Mouse (Mus musculus): Measurements from ENCODE around the gene Ifnb1. TPM values are rescaled to one million over a fixed set of nuclear protein-coding genes. Genes with fewer than 3 reads are reported as not detected.

The Ifnb1 gene
- polyA plus RNA-seq, 1 experiment from 2014 or later: not detected

GRCm38 (mm10) chr4:88480130-88480529, 42.4 kb downstream of the Ifnb1 start:
- Histone ChIP-seq H3K36me3 (ENCODE audit: control insufficient read depth, insufficient read depth, low read length) (no peaks in the 10 kb centered on the region), H3K4me2 (ENCODE audit: low read depth, low read length) (no peak overlapping the region), H3K27ac (ENCODE audit: low read depth, low read length) (no peak overlapping the region), H3K27me3 (ENCODE audit: control insufficient read depth, insufficient read depth, low read length) (no peaks in the 10 kb centered on the region), H3K9ac (replicated peaks; ENCODE audit: low read depth, low read length) (no peak overlapping the region), H3K9me3 (ENCODE audit: control insufficient read depth, low read length) (no peaks in the 10 kb centered on the region), H3K4me3 (ENCODE audit: low read depth, low read length) (no peak overlapping the region), H3K4me1 (ENCODE audit: control insufficient read depth, insufficient read depth, low read length) (no peaks in the 10 kb centered on the region)
- no peak for ATAC-seq (ENCODE audit: low read depth)
- WGBS: 85% methylated on average over 6 of the region's 6 CpGs

GRCm38 (mm10) chr4:88478809-88479186, 43.8 kb downstream of the Ifnb1 start:
- no peak for ATAC-seq (ENCODE audit: low read depth)
- Histone ChIP-seq H3K4me1 (ENCODE audit: control insufficient read depth, insufficient read depth, low read length) (no peaks in the 10 kb centered on the region), H3K27me3 (ENCODE audit: control insufficient read depth, insufficient read depth, low read length) (no peaks in the 10 kb centered on the region), H3K9ac (replicated peaks; ENCODE audit: low read depth, low read length) (no peak overlapping the region), H3K36me3 (ENCODE audit: control insufficient read depth, insufficient read depth, low read length) (no peaks in the 10 kb centered on the region), H3K9me3 (ENCODE audit: control insufficient read depth, low read length) (no peaks in the 10 kb centered on the region), H3K27ac (ENCODE audit: low read depth, low read length) (no peak overlapping the region), H3K4me3 (ENCODE audit: low read depth, low read length) (no peak overlapping the region), H3K4me2 (ENCODE audit: low read depth, low read length) (no peak overlapping the region)
- 86% methylated on average over 9 of the region's 9 CpGs for WGBS

- ATAC-seq (ENCODE audit: low read depth): no peak
- no peak overlapping the region for H3K27ac ChIP-seq (ENCODE audit: low read depth, low read length)
- WGBS: 82% methylated on average over 4 of the region's 4 CpGs
- no peak overlapping the region for H3K4me2 ChIP-seq (ENCODE audit: low read depth, low read length)
- H3K9me3 ChIP-seq (ENCODE audit: control insufficient read depth, low read length): no peaks in the 10 kb centered on the region
- no peak overlapping the region for H3K4me3 ChIP-seq (ENCODE audit: low read depth, low read length)
- no peaks in the 10 kb centered on the region for H3K4me1 ChIP-seq (ENCODE audit: control insufficient read depth, insufficient read depth, low read length)
- H3K36me3 ChIP-seq (ENCODE audit: control insufficient read depth, insufficient read depth, low read length): no peaks in the 10 kb centered on the region
- H3K27me3 ChIP-seq (ENCODE audit: control insufficient read depth, insufficient read depth, low read length): no peaks in the 10 kb centered on the region
- H3K9ac ChIP-seq (replicated peaks; ENCODE audit: low read depth, low read length): no peak overlapping the region
Measured at GRCm38 (mm10) chr4:88478177-88478808, 44.3 kb downstream of the Ifnb1 start.

- Histone ChIP-seq H3K27ac (ENCODE audit: low read depth, low read length) (no peak overlapping the region), H3K27me3 (ENCODE audit: control insufficient read depth, insufficient read depth, low read length) (no peaks in the 10 kb centered on the region), H3K9ac (replicated peaks; ENCODE audit: low read depth, low read length) (no peak overlapping the region), H3K9me3 (ENCODE audit: control insufficient read depth, low read length) (no peaks in the 10 kb centered on the region), H3K4me1 (ENCODE audit: control insufficient read depth, insufficient read depth, low read length) (no peaks in the 10 kb centered on the region), H3K36me3 (ENCODE audit: control insufficient read depth, insufficient read depth, low read length) (no peaks in the 10 kb centered on the region), H3K4me3 (ENCODE audit: low read depth, low read length) (no peak overlapping the region), H3K4me2 (ENCODE audit: low read depth, low read length) (no peak overlapping the region)
- WGBS: 66% methylated on average over 4 of the region's 4 CpGs
- no peak for ATAC-seq (ENCODE audit: low read depth)
Measured at GRCm38 (mm10) chr4:88476511-88477210, 45.9 kb downstream of the Ifnb1 start.

- no peak overlapping the region for H3K27ac ChIP-seq (ENCODE audit: low read depth, low read length)
- no peaks in the 10 kb centered on the region for H3K27me3 ChIP-seq (ENCODE audit: control insufficient read depth, insufficient read depth, low read length)
- no peak overlapping the region for H3K9ac ChIP-seq (replicated peaks; ENCODE audit: low read depth, low read length)
- no peak overlapping the region for H3K4me2 ChIP-seq (ENCODE audit: low read depth, low read length)
- ATAC-seq (ENCODE audit: low read depth): no peak
- H3K4me1 ChIP-seq (ENCODE audit: control insufficient read depth, insufficient read depth, low read length): no peaks in the 10 kb centered on the region
- WGBS: 88% methylated on average over 3 of the region's 3 CpGs
- H3K36me3 ChIP-seq (ENCODE audit: control insufficient read depth, insufficient read depth, low read length): no peaks in the 10 kb centered on the region
- H3K4me3 ChIP-seq (ENCODE audit: low read depth, low read length): no peak overlapping the region
- H3K9me3 ChIP-seq (ENCODE audit: control insufficient read depth, low read length): no peaks in the 10 kb centered on the region
Measured at GRCm38 (mm10) chr4:88476084-88476483, 46.5 kb downstream of the Ifnb1 start.

Other genes starting within 250 kb of the Ifnb1 start
- gene Hacd4, start 83.8 kb downstream of the Ifnb1 start, polyA plus RNA-seq (2014; fragmentation: Nextera tagmentation; extraction: Ambion mirVana): 2.2 and 6.4 TPM in 2 replicates
- not detected in 2 replicates for gene Ifna15, start 35.5 kb upstream of the Ifnb1 start, polyA plus RNA-seq (2014; fragmentation: Nextera tagmentation; extraction: Ambion mirVana)
- not detected in 2 replicates for gene Ifna14, start 49.0 kb upstream of the Ifnb1 start, polyA plus RNA-seq (2014; fragmentation: Nextera tagmentation; extraction: Ambion mirVana)
- not detected in 2 replicates for gene Ifna9, start 69.6 kb upstream of the Ifnb1 start, polyA plus RNA-seq (2014; fragmentation: Nextera tagmentation; extraction: Ambion mirVana)
- not detected in 2 replicates for gene Ifna12, start 80.6 kb upstream of the Ifnb1 start, polyA plus RNA-seq (2014; fragmentation: Nextera tagmentation; extraction: Ambion mirVana)
- gene C87499, start 111.6 kb upstream of the Ifnb1 start, polyA plus RNA-seq (2014; fragmentation: Nextera tagmentation; extraction: Ambion mirVana): not detected in 2 replicates
- not detected in 2 replicates for gene Ifna13, start 121.7 kb upstream of the Ifnb1 start, polyA plus RNA-seq (2014; fragmentation: Nextera tagmentation; extraction: Ambion mirVana)
- not detected in 2 replicates for gene Ifna16, start 154.2 kb upstream of the Ifnb1 start, polyA plus RNA-seq (2014; fragmentation: Nextera tagmentation; extraction: Ambion mirVana)
- not detected in 2 replicates for gene Ifna2, start 161.1 kb upstream of the Ifnb1 start, polyA plus RNA-seq (2014; fragmentation: Nextera tagmentation; extraction: Ambion mirVana)
- gene Ifnab, start 168.6 kb upstream of the Ifnb1 start, polyA plus RNA-seq (2014; fragmentation: Nextera tagmentation; extraction: Ambion mirVana): not detected in 2 replicates
- gene Gm26566, start 199.0 kb upstream of the Ifnb1 start, polyA plus RNA-seq (2014; fragmentation: Nextera tagmentation; extraction: Ambion mirVana): 1.6 and 2.6 TPM in 2 replicates
- 129 and 164 TPM in 2 replicates for gene Klhl9, start 199.7 kb upstream of the Ifnb1 start, polyA plus RNA-seq (2014; fragmentation: Nextera tagmentation; extraction: Ambion mirVana)
- not detected in 2 replicates for gene Gm13271, start 232.1 kb upstream of the Ifnb1 start, polyA plus RNA-seq (2014; fragmentation: Nextera tagmentation; extraction: Ambion mirVana)
- not detected in 2 replicates for gene Gm13283, start 237.3 kb upstream of the Ifnb1 start, polyA plus RNA-seq (2014; fragmentation: Nextera tagmentation; extraction: Ambion mirVana)

Data from neural tube, embryonic 14.5 days (tissue).